Mouse (Mus musculus): ENCODE results near the gene Foxe3. TPM values are rescaled to one million over a fixed set of nuclear protein-coding genes. Genes with fewer than 3 reads are reported as not detected.

Foxe3 gene
- polyA plus RNA-seq (2012; ENCODE audit: low replicate concordance) = not detected in 2 replicates

DNA sequence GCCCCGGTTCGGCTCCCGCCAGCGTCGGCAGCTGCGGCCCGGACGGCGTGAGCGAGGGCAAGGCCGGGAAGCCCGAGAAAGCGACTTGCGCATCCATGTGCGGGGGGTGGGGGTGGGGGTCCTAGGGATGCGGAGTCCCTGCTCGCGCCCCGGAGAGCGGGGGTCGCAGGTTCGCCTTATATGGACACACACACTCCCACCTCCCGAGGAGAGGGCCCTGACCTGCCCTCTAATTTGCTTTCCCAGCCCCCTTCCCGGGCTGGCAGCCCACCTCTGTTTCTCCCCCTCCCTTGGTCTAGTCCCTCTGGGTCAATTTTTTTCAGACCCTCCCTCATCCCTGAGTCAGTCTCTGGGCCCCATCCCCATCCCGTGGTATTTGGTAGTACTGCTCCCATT lies at the start of gene Foxe3:
TSS of gene Foxe3 (minus strand) at position 97 of the 396 bp plus-strand sequence.

GRCm38 (mm10) chr4:114908829-114909601 lies 16.8 kb downstream of the Foxe3 start, which contains the start of gene Foxd2:
Gene Foxd2, minus strand, starts transcription at chr4:114908873.

Other genes with a start within 250 kb of the Foxe3 start
- not detected in 2 replicates for gene Gm12830, start 104.3 kb downstream of the Foxe3 start, polyA plus RNA-seq (2012; ENCODE audit: low replicate concordance)
- gene Foxd2, start 17.1 kb downstream of the Foxe3 start, polyA plus RNA-seq (2012; ENCODE audit: low replicate concordance) = 1.2 and 3.1 TPM in 2 replicates
- 24.1 and 44.5 TPM in 2 replicates for gene Cmpk1, start 61.2 kb upstream of the Foxe3 start, polyA plus RNA-seq (2012; ENCODE audit: low replicate concordance)
- 0.24 and 2.4 TPM in 2 replicates for gene Stil, start 74.1 kb upstream of the Foxe3 start, polyA plus RNA-seq (2012; ENCODE audit: low replicate concordance)
- gene Tal1, start 130.4 kb upstream of the Foxe3 start, polyA plus RNA-seq (2012; ENCODE audit: low replicate concordance) = 463 and 516 TPM in 2 replicates
- 3.3 and 18.3 TPM in 2 replicates for gene Pdzk1ip1, start 162.7 kb upstream of the Foxe3 start, polyA plus RNA-seq (2012; ENCODE audit: low replicate concordance)
- gene Cyp4x1, start 208.3 kb upstream of the Foxe3 start, polyA plus RNA-seq (2012; ENCODE audit: low replicate concordance) = not detected in 2 replicates

Data from leukemia stem cell, adult 10-12 weeks (primary cell).